Mouse (Mus musculus): ENCODE results near the gene Dock10.
"Not testable (repeated sequence)": the region's sequence is repeated elsewhere in the genome, so short reads cannot be mapped to it uniquely, and the experiment has no call there.

Gene Dock10

DNA sequence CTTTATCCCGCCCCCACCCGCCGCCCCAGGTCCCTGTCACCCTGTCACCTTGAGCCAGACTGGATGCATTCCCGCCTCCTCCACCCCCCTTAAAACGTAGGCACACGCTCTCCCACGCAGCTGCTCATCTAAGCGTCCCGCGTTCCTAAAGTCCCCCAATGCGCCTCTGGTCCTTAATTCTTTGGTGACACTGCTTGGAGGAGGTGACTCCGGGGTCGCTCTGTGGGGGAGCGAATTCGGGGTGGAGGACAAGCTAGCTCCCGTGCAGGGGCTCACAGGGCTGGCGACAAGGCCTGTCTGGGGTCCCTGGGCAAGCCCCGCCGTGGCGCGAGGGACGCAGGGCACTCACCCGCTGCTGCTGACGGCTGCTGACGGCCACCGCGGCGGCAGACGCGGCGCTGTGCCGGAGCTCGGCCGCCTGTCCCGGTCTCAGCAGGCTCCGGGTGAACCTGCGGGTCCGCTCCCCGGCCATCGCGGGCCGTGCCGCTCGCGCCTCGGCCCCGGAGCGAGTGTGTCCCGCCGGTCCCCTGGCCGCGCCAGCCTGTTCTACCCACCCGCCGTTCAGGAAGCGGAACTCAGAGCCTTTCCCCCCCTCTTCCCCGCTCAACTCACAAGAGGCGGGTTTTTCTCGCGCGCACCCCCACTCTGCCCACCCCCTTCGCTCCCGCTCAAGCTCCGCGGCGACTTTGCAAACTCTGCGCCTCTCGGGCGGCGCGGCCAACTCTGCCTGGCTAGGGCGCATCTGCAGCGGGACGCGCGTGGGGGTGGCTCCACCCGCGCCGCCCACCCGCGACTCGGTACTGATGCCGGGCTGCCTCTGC lies at the start of gene Dock10:
TSS of gene Dock10 (minus strand) at position 551 of the 821 bp plus-strand sequence.
- peak; percentile 51 for DNase-seq (ENCODE audit: low spot score)

DNA sequence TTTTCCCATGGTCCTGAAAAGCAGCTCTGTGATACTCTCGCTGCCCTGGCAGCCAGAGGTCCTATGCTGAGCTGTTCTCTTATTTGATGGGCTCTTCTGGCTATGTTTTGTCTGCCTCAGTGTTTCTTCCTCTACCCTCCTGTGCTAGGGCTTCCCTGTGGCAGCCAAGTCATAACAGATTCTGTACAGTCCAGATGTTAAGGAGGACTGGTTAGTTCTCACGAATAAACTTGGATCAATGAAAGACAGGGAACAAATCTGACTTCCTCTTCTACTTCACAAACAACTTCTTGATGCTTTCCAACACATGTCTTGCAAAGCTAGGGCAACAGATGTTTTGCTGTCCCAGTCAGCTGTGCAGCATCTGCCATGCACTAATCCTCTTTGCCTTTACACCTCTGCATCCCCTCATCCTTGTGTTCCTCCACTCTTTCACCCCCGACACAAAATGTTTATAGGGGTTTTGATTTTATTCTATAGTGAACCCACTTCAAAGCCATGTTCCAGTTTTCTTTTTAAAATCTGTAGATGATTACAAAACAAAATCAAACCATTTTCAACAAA lies 48.6 kb upstream of the Dock10 start:
- no peak for DNase-seq (ENCODE audit: low spot score)

GRCm38 (mm10) chr1:80802023-80802422 lies 43.7 kb upstream of the Dock10 start:
- no peak for DNase-seq (ENCODE audit: low spot score)

GRCm38 (mm10) chr1:80785066-80785779 lies 26.9 kb upstream of the Dock10 start:
- DNase-seq (ENCODE audit: low spot score), result no peak

DNA sequence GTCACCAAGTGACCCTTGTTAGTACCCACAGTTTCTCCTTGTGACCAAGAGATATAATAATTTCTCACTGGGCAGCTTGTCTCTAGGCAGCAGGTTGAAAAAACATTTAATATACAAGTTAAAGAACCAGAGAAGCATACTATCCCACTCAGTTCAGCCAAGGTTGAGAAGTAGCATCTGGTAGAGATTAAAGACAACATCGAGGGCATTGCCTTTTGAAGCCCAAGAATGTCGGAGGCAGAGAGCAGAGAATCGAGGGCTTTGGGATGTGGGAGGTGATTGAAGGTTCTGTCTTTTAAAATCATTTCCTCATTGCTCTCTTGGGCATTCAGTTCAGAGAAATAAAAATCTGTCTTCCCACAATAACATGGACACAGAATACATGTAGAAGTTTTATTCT lies 25.8 kb upstream of the Dock10 start:
- DNase-seq (ENCODE audit: low spot score), result no peak

- DNase-seq (ENCODE audit: low spot score), result no peak
Observed at GRCm38 (mm10) chr1:80765504-80765903, 7.2 kb upstream of the Dock10 start.

- DNase-seq (ENCODE audit: low spot score), result no peak
Observed at GRCm38 (mm10) chr1:80763042-80763950, 5.0 kb upstream of the Dock10 start.

DNA sequence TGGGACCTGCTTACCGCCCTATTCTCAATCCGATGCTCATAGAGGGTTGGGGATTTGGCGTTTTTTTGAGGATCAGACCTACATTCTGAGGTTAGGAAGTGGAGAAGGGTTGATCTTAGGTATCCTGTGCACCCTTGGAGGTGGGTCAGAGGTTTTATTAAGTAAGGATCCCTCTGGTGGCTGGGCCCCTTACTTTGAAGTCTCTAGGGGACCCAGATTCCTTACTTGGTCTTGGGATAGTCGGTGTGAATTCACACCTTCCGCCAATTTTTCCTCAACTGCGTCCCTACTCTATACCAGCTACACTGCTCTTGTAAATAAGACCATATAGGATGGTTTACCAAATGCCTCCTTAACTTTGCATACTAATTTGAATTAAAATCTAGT lies 464 bp upstream of the Dock10 start:
- DNase-seq (ENCODE audit: low spot score), result no peak

- DNase-seq (ENCODE audit: low spot score), result no peak
Observed at GRCm38 (mm10) chr1:80757650-80757976, 714 bp downstream of the Dock10 start.

- DNase-seq (ENCODE audit: low spot score), result no peak
Observed at GRCm38 (mm10) chr1:80756824-80757649, 1.3 kb downstream of the Dock10 start.

GRCm38 (mm10) chr1:80756060-80756439 lies 2.3 kb downstream of the Dock10 start:
- no peak for DNase-seq (ENCODE audit: low spot score)

DNA sequence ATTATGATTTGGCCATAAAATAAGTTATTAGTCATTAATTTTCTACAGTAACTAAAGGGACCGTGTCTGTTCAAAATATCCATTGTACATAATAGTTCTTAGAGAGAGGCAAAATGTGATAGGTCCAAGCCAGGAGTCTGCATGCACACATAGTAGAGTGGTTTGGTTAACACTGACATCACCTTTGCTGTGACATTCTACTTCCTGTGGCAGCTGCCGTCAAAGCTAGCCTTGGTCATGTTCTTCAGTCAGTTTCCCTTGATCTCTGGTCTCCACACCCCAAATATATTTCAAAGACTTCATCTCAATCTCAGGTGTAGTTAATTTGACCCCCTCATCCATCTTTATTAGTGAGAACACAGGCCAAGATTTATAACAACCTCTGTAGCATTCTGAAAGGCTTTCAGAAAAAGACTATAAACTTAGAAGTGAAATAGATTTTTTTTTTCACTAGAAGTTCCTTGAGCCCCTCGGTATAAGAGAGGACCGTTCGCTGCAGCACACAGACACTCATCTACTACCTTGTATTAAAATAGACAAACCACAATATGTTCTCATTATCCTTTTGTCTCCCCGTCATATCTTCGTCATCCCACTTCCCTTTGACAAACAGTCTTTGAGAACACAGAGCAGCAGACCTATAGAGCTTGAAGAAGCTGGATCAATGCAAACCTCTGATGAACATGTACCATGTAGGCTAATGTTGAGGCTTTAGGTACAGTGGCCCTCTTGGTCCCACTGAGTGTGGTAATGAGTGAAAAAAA lies 2.8 kb downstream of the Dock10 start:
- DNase-seq (ENCODE audit: low spot score), result no peak

GRCm38 (mm10) chr1:80749122-80749521 lies 9.2 kb downstream of the Dock10 start:
- not testable (repeated sequence) for DNase-seq (ENCODE audit: low spot score)

DNA sequence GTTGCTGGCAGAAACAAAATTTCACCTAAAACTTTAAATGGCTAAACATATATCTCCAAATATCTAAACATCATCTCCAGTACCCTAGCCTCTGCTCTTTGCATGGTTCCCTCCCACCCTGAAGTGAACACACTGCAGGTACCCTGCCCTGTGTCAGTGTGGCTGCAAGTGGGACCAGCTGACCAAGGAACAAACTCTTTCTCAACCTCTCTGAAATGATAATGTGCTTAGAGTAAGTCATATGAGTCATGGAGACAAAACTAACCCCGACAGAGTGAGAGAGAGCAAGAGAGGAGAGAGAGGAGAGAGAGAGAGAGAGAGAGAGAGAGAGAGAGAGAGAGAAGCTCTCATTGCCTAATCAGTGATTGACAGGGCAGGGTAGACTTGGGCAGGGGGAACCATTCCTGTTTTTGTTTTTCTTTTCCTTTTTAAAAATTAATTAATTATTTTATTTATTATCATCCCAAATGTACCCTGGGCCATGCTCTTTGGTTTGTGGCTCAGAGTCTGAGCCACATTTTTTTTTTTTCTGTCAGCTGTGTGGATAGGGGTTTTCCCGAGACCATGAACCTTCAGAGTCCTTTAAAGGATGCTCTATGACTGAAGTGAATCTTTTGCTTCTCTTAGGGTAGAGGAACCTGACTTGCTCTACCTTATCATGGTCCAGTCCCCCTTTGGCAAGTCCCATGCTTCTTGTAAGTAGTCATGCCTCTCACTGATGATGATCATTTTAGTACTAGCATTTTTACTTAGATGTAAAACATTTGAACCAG lies 11.4 kb downstream of the Dock10 start:
- DNase-seq (ENCODE audit: low spot score), result no peak

GRCm38 (mm10) chr1:80746195-80746594 lies 12.1 kb downstream of the Dock10 start:
- no peak for DNase-seq (ENCODE audit: low spot score)

- DNase-seq (ENCODE audit: low spot score), result no peak
Observed at GRCm38 (mm10) chr1:80739472-80739871, 18.9 kb downstream of the Dock10 start.

GRCm38 (mm10) chr1:80737812-80738391 lies 20.4 kb downstream of the Dock10 start:
- DNase-seq (ENCODE audit: low spot score), result no peak

DNA sequence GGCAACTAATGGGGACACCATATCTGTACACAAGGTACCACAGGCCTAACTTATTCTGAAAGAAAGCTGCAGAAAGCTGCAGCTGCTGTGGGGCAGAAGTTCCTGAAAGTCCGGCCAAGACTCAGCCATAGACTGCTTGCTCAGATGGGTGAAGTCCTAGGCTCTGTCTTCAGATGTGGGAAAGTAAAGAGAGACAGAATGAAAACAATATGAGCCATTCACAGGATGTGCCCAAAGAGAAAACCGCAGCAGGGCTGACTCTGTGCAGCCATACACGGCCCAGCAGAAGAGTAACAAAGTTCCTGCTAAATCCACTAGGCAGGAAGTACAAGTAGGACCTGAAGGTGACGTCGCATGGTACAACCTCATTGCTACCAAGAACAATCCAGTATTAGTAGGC lies 27.7 kb downstream of the Dock10 start:
- DNase-seq (ENCODE audit: low spot score), result no peak

GRCm38 (mm10) chr1:80730174-80730573 lies 28.2 kb downstream of the Dock10 start:
- DNase-seq (ENCODE audit: low spot score), result no peak
